Mouse (Mus musculus) adipocyte (in vitro differentiated cells): ENCODE data around the gene Zfp651.
A peak's percentile ranks its signal among the peaks of the same experiment; 100 is the strongest.

Experiments
- DNase-seq: peaks from one replicate; pipeline ENCODE4 v3.0.0-alpha.2; 2016; ENCODE audit warnings: low spot score

Zfp651 gene

GRCm38 (mm10) chr9:121762248-121762647 lies 3.1 kb downstream of the Zfp651 start:
- DNase-seq = no peak

GRCm38 (mm10) chr9:121762761-121763160 lies 3.6 kb downstream of the Zfp651 start:
- DNase-seq = no peak

GRCm38 (mm10) chr9:121763716-121764115 lies 4.6 kb downstream of the Zfp651 start:
- DNase-seq = no peak

DNA sequence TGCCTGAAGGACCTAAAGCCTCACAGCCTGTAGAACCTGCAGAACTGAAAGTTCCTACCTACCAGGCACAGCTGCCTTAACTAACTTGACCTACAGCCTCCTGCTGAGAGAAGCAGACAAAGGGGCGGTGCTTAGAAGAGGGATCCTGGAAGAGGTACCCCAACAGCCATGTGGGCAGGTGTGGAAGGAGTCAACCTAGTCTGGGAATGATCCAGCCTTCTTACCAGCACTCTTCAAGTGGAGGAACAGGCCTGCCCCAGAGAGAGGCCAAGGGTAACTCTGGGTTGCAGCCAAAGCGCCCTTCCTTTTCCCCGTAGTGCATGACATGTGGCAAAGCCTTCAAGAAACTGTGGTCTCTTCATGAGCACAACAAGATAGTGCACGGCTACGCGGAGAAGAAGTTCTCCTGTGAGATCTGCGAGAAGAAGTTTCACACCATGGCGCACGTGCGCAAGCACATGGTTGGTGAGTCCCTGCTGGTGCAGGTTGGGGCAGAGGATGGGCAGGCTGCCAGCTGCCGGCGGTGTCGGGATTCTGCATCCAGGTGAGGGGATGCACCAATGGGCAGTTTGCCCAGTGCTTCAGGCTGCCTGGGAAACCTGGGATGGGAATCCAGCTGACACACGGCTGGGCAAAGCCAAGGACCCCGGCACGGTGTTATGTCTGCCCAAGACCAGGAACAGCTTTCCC lies 6.2 kb downstream of the Zfp651 start:
- no peak for DNase-seq

DNA sequence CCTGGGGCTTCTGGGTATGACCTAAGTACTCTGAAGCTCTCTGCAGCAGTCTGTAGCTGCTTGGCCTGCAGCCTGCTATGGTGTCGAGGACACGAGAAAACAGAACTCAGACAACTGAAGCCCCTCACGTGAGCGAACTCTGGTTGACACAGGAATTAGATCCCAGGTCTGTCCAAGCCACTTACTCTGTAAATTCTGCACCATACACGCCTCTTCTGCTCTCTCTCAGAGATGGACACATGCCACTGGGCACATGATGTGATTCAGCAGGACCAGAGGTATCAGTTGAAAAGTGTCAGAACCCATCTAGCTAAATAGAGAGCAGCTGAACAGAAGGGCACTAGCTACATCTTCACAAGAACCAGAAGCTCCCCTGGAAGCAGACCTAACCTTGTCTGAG lies 13.3 kb downstream of the Zfp651 start:
- DNase-seq = no peak

GRCm38 (mm10) chr9:121775951-121776350 lies 16.8 kb downstream of the Zfp651 start:
- DNase-seq = no peak

GRCm38 (mm10) chr9:121776511-121776910 lies 17.4 kb downstream of the Zfp651 start:
- no peak for DNase-seq

GRCm38 (mm10) chr9:121777484-121778065 lies 18.4 kb downstream of the Zfp651 start, which contains the start of gene Klhl40:
TSS of gene Klhl40 (plus strand) at chr9:121777607.
- DNase-seq = no peak

DNA sequence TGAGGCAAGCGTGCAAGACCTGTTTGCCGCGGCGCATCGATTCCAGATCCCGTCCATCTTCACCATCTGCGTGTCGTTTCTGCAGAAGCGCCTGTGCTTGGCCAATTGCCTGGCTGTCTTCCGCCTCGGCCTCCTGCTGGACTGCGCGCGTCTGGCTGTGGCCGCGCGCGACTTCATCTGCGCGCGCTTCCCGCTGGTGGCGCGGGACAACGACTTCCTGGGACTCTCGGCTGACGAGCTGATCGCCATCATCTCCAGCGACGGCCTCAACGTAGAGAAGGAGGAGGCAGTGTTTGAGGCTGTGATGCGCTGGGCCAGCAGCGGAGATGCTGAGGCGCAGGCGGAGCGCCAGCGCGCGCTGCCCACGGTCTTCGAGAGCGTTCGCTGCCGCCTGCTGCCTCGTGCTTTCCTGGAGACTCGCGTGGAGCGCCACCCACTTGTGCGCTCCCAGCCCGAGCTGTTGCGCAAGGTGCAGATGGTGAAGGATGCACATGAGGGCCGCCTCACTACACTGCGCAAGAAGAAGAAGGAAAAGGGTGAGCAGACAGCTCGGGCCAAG lies 19.0 kb downstream of the Zfp651 start:
- DNase-seq = no peak

DNA sequence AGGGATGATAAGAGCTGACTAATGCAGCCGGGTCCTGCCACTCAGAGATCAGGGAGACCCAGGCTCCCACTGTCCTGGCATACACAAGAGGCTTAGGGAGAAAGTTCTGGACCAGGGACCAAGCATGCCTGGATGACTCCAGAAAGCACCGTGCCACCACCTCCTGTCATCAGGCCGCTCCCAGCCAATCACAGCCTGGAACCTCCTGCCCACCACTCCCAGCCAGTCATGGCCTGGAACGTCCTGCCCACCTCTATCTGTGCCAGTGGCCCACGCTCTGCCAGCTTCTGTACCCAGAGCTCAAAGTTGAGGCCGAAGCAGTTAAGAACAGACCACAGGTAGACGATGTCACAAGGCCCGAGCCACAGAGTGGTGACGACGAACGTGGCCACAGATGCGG lies 25.7 kb downstream of the Zfp651 start:
- no peak for DNase-seq

- DNase-seq = no peak
Observed at GRCm38 (mm10) chr9:121785261-121785660, 26.1 kb downstream of the Zfp651 start.

DNA sequence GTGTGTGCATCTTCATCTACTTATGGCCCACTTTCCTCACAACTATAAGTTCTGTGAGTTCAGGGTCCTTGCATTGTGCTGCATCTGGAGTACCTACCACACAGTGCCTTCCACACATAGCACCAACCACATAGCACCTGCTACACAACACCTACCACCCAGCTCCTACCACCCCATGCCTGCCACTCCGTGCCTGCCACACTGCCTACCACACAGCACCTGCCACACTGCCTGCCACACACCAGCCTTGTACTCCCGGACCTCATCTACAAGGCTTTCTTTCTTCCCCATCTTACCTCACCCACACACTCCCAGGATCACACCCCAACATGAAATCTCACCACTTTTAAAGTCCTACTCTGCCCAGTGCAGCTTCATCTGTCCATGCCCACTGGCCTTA lies 27.2 kb downstream of the Zfp651 start:
- no peak for DNase-seq

- peak; percentile 78 for DNase-seq
Observed at GRCm38 (mm10) chr9:121791206-121791605, 32.1 kb downstream of the Zfp651 start.

GRCm38 (mm10) chr9:121791757-121792521 lies 32.8 kb downstream of the Zfp651 start, which contains the start of gene Hhatl:
TSS of gene Hhatl (minus strand) at chr9:121792507.
- DNase-seq = no peak

GRCm38 (mm10) chr9:121794972-121795539 lies 35.9 kb downstream of the Zfp651 start:
- peak; percentile 38 for DNase-seq

DNA sequence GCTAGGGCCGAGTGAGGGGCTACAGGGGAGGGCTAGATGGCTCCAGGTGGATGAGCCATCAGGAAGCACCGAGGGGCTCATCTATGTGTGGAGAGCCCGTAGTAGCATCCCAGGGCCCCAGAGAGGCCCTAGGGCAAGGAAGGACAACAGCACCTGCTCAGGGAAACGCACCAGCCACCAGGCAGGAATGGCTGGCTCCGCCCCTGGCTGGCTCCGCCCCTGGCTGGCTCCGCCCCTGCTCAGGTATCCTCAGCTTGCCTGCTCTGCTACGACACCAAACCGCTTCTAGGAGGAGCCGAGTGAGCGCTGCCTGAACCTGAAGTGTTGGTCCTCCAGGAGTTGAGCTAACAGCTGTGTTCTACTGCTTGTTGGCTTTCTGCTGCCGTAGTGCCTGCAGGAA lies 38.6 kb downstream of the Zfp651 start:
- no peak for DNase-seq

GRCm38 (mm10) chr9:121798887-121799520 lies 39.9 kb downstream of the Zfp651 start:
- DNase-seq = peak; percentile 38

DNA sequence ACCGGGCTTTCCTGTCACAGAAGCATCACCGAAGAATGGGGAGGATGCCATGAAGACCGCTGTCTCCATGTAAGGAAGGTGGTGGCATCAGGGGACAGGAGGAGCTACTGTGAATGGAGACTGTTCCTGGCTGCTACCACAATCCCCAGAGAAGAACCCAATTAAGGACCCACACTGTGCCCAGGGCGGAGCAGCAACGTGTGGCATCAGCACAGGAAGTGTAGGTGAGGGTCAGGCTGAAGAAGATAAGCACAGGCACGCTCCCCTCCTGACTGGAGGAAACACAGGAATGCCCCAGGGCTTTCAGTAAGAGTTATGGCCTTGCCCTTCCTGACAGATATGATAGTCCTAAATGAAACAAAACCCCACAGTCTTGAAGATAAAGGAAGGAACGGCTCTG lies 43.6 kb downstream of the Zfp651 start:
- DNase-seq = no peak

GRCm38 (mm10) chr9:121807546-121807945 lies 48.4 kb downstream of the Zfp651 start:
- no peak for DNase-seq

DNA sequence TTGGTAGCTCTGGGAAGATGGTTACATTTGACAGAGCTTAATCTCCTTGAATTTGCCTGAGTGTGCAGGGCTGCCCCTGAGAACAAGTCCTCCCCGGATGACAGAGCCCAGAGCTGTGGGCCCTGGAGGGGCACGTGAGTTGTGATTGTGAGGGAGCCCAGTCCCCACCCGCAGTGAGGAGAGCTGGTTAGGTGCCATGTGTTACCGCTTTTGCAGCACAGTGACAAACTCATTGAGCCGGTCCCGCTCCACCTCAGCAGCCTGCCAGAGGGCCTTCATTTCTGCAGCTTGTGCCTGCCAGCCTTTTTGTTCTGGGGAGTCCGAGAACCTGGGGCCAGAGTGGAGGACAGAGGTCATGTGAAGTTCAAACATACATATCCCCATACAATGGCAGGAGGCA lies 48.8 kb downstream of the Zfp651 start:
- no peak for DNase-seq

GRCm38 (mm10) chr9:121808511-121808910 lies 49.4 kb downstream of the Zfp651 start:
- DNase-seq = no peak
